Mouse (Mus musculus) cortical plate, adult 2 months (tissue): ENCODE measurements around the gene Glb1l3.

Source experiments
- CTCF ChIP-seq: fragments of 200-500 bp; IDR thresholded peaks from 2 replicates; pipeline ENCODE4 v1.5.1; 2011; ENCODE audit warnings: mild to moderate bottlenecking, control low read depth, low read length; ENCODE audit not compliant: insufficient read depth; ENCODE audit errors: extremely low read depth
- POLR2A ChIP-seq: fragments of 200-500 bp; IDR thresholded peaks from 2 replicates; pipeline ENCODE4 v1.6.1; 2011; ENCODE audit warnings: mild to moderate bottlenecking, low read length, control low read depth; ENCODE audit not compliant: insufficient read depth; ENCODE audit errors: extremely low read depth

- TF ChIP-seq CTCF (no peak), POLR2A (no peak)
Measured at GRCm38 (mm10) chr9:26792829-26793228, 67.9 kb downstream of the Glb1l3 start.
